Mouse (Mus musculus) kidney, adult 2 months (tissue): ENCODE data around the gene Hist1h2af.
"Not testable (repeated sequence)": the region's sequence is repeated elsewhere in the genome, so short reads cannot be mapped to it uniquely, and the experiment has no call there.

Experiments
- CTCF ChIP-seq: fragments of 200-500 bp; conservative IDR thresholded peaks from 2 replicates; pipeline ENCODE4 v1.5.1; 2011; ENCODE audit warnings: low read depth, mild to moderate bottlenecking, control low read depth, low read length, moderate library complexity, mixed read lengths; ENCODE audit not compliant: insufficient read depth, insufficient read length
- POLR2A ChIP-seq: fragments of 200-500 bp; IDR thresholded peaks from one replicate; pipeline ENCODE4 v1.6.1; 2011; ENCODE audit warnings: low read depth, low read length, control low read depth

- TF ChIP-seq POLR2A, CTCF: not testable (repeated sequence)
Observed at GRCm38 (mm10) chr13:23561531-23561882, 27.8 kb downstream of the Hist1h2af start.
